Mouse (Mus musculus) adrenal gland, adult 2 months (tissue): ENCODE measurements at regions not wholly inside any gene's neighbourhood (a gene's known extent, or its start where the extent isn't known, plus 50 kb on each side); places are given as distances from the start of the nearest gene placed in this dataset.
A peak's percentile ranks its signal among the peaks of the same experiment; 100 is the strongest.
"Not testable (repeated sequence)": the region's sequence is repeated elsewhere in the genome, so short reads cannot be mapped to it uniquely, and the experiment has no call there.

Source experiments
- DNase-seq: peaks from one replicate; pipeline ENCODE4 v3.0.0; 2021

DNA sequence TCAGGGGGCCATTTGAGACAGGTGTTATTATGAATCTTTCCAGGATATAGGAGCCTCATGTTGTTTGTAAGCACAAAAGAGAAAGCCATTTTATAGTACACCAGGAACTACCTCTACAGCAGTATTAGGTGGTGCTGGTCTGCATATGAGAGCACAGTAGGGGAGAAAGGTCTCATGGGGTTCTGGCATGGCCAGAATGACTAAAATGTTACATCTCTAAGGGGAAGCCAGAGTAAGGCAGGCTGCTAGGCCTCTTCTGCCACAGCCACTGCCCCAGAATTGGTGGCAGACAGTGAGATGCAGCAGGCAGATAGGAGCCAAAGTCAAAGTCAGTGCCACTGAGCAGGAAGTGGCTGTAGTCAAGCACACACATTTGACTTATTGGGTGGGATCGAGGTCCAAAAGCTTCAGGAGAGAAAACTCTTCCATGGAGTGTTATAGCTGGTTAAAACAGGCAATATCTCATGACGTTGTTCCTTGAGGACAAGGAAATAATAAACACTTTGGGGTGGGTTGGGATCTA is 147.2 kb downstream of the Hira start:
- DNase-seq, result no peak

DNA sequence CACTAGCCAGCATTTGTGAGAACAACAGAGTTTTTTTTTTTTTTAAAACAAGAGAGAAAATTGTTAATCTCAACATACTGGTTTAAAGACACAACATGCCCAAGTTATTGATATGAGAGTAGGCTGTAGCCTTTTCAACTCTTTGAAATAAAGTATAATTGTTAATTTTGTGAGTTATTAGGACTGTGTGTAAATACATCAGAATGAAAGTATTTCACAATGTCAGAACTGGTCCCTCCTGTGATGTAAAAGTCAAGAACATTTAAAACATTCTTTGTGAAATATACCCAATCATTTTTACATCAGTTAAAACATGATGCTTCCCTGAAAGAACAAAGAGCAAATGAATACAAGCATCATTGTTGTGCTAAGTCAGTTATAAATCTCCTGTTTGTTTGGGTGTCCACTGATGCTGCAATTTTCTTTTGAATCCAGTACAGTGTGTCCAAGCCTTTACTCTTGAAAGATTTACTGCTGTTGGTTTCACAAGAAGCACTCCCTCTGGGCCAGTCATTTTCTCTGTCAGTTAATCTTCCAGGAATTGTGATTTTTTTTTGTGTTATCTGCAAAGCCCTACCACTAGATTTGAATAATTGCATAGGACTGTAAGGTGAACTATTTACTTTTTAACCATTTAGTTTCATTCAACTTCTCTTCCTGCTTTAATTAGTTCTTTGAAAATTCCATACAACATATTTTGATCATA is 148.5 kb downstream of the Hira start:
- DNase-seq, result no peak

DNA sequence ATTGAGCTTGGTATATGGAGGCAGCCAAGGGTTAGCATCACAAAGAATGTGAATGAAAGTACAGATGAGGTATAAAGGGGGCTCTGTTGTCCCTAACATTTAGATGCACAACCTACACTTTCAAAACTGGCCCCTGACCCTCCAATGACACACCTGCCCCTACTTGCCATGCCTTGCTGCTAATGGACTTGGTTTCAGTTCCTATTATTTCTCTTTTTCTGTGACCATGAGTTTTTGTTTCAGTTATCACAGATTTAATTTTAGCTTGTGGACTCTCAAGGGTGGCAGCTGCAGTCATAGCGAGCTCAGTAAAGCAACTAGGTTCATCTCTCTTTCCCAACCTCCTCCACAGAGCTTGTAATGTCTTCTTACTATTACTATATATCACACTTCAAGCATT is 150.3 kb downstream of the Hira start:
- no peak for DNase-seq

DNA sequence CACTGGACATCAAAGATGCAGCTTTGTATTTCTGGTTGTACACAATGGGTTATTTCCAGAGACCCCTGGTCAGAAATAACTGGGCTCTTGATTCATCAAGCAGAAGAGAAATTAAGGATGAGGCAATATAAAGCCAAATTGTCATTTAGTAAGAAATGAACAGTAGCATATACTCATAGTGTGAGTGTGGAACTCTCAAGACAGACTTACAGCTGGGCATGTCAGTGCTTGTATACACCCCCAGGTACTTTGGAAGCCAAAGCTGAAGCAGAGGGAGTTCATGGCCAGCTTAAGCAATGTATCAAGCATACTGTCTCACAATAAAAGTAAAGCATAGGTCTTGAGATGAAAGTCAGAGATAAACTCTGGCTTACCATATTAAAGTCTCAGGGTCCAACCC is 155.7 kb downstream of the Hira start:
- no peak for DNase-seq

DNA sequence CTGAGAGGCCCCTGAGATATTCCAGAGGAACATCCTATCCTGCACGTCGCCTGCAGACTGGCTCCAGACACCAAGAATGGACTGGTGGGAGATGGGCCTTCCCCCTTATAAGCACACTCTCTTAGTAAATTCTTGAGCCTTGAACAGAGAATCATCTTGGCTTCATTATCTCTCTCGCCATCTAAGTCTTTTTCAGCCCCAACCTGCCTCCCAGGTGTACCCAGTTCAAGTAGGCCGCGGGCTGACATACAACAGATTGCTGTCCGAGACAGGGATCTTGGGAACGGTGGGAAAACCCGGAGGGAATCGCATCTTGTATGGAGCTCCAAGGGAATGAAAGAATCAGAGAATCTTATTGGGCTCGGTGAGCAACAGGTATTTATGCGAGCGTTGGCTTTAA is 158.9 kb downstream of the Hira start:
- DNase-seq, result no peak

DNA sequence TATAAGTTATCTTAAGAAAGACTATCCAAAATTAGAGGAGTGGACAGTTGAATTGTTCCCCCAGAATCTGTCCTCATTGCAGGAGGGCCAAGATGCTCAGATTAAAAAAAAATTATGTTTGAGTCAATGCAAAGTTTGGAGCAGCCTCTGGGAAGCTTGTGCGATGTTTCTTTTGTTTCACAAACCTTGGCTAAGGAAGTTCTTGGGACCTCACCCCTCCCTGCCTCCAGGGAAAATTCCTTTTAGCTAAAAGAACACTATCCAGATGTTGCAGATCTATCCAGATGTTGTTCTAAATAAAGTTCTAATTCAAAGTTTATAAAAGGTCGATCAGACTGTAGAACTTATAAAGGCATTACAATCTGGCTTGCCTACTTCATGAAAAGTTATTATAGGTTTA is 160.8 kb downstream of the Hira start:
- DNase-seq, result no peak

DNA sequence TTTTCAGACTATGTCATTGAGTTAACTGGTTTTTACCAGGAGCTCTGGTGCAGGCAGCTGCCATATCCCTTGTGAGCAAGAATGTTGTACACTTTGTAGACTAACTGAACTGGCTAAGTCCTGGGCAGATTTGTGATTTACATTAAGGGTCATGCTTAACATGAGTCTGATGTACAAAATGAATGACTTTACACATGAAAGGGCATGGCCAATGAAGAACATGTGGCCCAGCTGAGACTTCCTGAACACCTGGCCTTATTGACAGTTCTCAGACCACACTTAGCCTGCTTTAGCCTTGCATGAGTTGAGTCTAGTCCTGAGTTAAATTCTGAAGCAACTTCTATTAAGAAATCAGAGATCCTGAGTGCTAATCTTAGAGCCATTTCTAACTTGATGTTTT is 176.0 kb downstream of the Hira start:
- DNase-seq, result no peak

DNA sequence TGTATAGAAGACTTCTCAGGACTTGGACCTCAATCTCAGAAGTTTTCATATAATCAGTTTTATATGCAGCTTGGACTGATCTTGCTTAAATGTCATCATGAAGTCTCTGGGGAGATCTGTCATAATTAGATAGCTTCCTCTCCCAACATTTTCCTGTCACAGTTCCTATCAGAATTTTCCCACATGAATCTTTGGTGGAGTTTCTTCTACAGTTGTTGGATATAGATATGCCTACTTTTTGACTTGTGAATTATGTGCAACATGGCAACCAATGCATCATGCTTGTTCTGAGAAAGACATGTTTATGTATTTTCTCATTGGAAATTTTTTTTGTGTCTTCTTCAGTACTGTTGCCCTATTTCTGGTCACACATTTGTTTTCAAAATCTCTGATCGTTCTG is 183.5 kb downstream of the Hira start:
- DNase-seq, result no peak

DNA sequence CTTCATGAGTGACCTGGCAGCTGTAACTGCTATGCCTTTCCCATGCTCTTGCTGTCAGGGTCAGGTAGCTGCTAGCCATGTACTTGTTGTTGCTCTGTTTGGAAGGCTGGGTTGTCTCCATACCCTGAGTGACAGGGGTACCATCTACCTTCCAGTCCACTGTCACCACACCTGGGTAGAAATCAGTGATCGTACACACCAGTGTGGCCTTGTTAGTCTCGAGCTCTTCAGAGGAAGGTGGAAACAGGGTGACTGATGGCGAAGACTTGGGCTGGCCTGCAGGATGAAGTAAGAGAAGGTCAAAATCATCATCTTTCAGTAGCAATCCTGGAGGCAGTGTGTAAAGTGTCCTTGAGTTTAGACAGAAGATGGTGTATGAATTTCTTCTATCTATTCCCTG is 185.0 kb downstream of the Hira start:
- DNase-seq, result peak; percentile 9

DNA sequence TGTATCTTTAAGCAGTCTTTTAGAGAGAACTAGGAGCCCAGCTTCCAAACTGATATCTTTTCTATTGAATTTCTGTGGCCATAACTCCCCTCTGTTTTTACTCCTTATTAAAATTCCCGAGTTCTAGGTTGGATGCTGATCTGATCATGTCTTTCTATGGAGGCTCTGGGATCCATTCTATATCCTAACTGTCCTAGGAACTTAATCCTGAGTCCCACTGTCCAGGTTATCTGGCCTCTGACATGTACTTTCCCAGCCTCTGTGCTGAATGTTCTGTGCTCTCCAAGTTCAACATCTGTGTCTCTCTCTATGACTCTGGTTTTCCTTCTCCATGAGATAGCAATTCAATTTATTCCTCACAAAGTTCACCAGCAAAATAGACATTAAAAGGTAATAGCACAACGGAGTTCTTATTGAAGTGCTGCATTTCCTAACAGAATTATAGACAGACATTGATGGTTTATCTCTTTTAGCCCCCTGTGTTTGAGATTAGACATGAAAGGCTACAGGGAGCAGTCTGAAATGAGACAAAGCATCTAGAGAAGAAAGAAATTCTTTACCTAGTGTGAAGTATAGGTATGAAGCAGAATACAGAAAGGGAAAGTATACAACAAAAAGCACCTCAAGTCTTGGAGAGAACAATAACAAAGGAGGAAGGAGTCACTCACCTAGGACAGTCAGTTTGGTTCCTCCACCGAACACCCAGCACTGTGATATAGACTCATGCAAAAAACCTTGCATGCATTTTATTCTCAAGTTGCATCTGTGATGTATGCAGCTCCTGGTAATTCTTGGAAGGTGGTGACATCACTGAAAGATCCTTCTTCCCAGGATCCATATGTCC is 185.9 kb downstream of the Hira start:
- no peak for DNase-seq

DNA sequence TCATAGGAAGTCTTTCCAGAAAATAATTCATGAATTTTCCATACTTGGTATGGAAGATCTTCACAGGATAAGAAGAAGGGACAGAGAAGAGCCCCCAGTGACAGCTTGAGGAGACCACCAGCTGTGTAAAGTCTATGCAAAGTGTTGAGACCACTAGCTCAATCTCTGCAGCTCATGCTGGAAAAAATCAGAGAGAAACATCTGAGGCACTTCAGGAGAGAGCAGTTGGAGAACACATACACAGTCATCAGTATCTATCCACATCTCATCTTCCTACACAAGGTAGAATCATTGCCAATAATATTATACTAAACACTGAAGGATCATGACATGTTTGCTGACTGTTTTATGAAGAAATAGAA is 186.5 kb downstream of the Hira start:
- DNase-seq, result no peak

DNA sequence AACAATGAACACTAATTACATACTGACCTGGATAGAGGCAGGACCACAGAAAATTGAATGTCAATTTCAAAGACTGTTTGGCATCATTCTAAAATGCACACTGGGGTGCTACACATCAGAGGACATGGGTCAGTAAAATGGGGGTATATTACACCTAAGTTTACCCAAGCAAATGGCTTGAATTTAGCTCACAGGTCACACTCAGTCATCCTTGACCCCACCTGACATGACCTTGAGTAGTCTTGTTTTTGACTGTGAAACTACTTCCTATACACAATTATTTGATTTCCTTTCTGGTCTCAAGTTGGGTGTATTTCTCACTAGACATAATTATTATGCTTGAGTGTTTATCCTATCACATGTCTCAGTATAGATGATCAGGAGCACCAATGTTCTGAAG is 187.6 kb downstream of the Hira start:
- no peak for DNase-seq

DNA sequence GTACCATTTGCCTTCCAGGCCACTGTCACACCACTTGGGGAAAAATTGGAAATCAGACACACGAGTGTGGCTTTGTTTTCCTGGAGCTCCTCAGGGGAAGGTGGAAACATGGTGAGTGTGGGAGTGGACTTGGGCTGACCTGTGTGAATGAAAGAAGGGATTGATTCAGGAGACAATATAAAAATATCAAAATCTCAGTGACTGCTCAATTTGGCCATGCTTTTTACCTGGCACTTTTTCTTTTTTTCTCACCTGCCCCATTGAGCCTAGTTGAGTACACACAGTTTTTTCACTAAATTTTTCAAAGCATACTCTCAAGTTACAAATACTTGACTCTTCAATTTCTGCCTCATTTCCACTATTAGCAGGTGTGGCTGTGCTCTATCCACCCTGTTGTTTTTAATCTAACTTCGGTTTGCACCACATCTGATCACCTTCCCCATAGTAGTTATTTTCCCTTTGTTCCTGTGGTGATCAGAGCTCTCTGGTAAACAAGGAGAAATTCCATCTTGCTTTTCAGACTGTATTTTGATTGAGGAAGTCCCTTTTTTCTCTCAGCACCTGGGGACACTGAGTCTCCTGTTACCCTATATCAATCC is 188.8 kb downstream of the Hira start:
- no peak for DNase-seq

DNA sequence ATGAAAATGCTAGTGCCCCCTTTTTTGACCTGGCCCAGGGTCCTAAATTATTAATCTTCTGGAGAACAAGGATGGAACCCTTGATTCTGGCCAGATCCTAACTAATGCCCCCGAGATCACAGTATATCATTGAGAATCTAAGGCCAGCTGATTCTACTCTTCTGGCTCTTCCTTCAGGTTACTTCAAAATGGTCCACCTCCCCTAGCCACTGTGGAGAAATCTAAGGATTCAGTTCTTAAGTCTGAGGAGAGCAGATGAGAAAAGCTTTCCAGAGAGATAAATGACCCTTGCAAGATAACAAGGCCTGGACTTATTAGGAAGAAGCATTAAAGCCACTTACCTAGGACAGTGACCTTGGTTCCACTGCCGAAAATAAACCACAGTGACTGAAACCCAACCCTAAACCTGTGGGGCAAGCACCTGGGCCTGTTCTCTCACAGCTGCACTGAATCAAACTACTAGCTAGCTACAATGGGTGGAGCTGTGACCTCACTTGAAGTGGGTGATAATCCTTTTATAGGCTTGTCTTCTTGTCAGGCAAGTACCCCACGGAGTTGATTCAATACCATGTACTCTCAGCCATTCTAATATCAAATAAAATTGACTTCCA is 190.0 kb downstream of the Hira start:
- no peak for DNase-seq

DNA sequence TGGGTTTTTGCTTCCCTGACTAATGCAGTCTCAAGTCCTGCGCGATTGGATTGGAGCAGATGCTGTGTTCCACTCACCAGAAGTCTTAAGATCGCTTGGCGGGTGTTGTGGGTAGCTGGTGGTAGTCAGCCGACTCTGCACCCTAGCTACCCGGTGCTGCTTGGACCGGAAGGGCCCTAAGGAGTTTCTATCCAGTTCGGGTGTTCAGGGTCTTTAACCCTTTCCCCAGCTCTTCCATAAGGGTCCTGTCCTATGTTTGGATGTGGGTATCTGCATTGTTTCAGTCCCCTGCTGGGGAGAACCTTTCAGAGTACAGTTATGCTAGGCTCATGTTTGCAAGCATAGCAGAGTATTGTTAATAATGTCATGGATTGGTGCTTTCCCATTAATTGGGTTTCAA is 206.7 kb downstream of the Hira start:
- DNase-seq, result not testable (repeated sequence)

DNA sequence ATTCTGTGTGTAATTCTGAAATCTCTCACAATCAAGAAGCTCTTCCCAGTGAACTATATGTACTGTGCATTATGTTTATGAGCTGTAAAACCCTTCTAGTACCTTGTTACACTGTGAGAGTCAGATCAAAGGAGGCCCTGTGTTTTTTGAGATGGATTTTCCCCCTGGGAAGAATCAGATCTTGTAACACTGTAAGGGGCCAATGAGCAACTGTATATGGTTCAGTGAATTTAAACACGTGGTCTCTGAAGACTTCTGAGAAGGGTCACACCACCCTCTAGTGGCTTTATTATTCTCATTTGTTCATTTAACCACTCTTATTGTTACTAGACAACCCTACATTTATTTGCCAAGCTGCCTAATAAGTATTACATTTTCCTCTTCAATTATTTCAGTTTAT is 211.1 kb downstream of the Hira start:
- no peak for DNase-seq
